Mouse (Mus musculus) urinary bladder, postnatal 4 days (tissue): Measurements from ENCODE around the gene Ppid.
"Not testable (repeated sequence)": the region's sequence is repeated elsewhere in the genome, so short reads cannot be mapped to it uniquely, and the experiment has no call there.

Source experiments
- DNase-seq, 2 experiments: peaks; one replicate each; pipeline ENCODE4 v3.0.0; 2021 to 2022; ENCODE audit warnings: low spot score in 2 of 2

Gene Ppid

GRCm38 (mm10) chr3:79572399-79572798 is 18.7 kb upstream of the Ppid start:
- no peak for DNase-seq

GRCm38 (mm10) chr3:79573376-79573775 is 17.8 kb upstream of the Ppid start:
- DNase-seq = not testable (repeated sequence)

GRCm38 (mm10) chr3:79574336-79574735 is 16.8 kb upstream of the Ppid start:
- DNase-seq = no peak

- DNase-seq = no peak
Measured at GRCm38 (mm10) chr3:79575576-79576467, 15.3 kb upstream of the Ppid start.

- no peak for DNase-seq
Measured at GRCm38 (mm10) chr3:79576468-79576816, 14.7 kb upstream of the Ppid start.

- no peak for DNase-seq
Measured at GRCm38 (mm10) chr3:79576865-79577264, 14.3 kb upstream of the Ppid start.

GRCm38 (mm10) chr3:79577606-79578005 is 13.5 kb upstream of the Ppid start:
- DNase-seq = no peak

GRCm38 (mm10) chr3:79578164-79578563 is 13.0 kb upstream of the Ppid start:
- no peak for DNase-seq

- DNase-seq = no peak
Measured at GRCm38 (mm10) chr3:79579891-79580575, 11.1 kb upstream of the Ppid start.

GRCm38 (mm10) chr3:79586804-79587203 is 4.3 kb upstream of the Ppid start:
- DNase-seq = peak; percentile 79 to 89

- DNase-seq = no peak
Measured at GRCm38 (mm10) chr3:79589671-79590070, 1.5 kb upstream of the Ppid start.

GRCm38 (mm10) chr3:79591793-79592471 is 790 bp downstream of the Ppid start:
- no peak for DNase-seq

- DNase-seq = no peak
Measured at GRCm38 (mm10) chr3:79595468-79595867, 4.3 kb downstream of the Ppid start.

GRCm38 (mm10) chr3:79609886-79610285 is 18.7 kb downstream of the Ppid start:
- DNase-seq = no peak

GRCm38 (mm10) chr3:79627484-79628181 is 36.5 kb downstream of the Ppid start:
- no peak for DNase-seq

GRCm38 (mm10) chr3:79628182-79628560 is 37.0 kb downstream of the Ppid start:
- no peak for DNase-seq

GRCm38 (mm10) chr3:79628561-79629415 is 37.6 kb downstream of the Ppid start, which contains the start of gene 4930579G24Rik:
Gene 4930579G24Rik (plus strand): TSS chr3:79629079.
- peak; percentile 92 to 95 for DNase-seq

- peak; percentile 58 to 71 for DNase-seq
Measured at GRCm38 (mm10) chr3:79629416-79629730, 38.2 kb downstream of the Ppid start, which contains the start of gene Etfdh. Gene Etfdh (minus strand): TSS chr3:79629500.

- no peak for DNase-seq
Measured at GRCm38 (mm10) chr3:79652129-79652528, 61.0 kb downstream of the Ppid start.
